In genomic region chr2:145167664-145168360, GRCm38 (mm10) we compare ENCODE assay signal across 8 mouse cellular contexts. TPM values are rescaled to one million over a fixed set of nuclear protein-coding genes. Genes with fewer than 3 reads are reported as not detected.
A peak's percentile ranks its signal among the peaks of the same experiment; 100 is the strongest.
DNase-seq lines count a peak whose midpoint lies in the region; ATAC-seq lines count a peak whose summit lies in the region.

TSS of gene Slc24a3 (plus strand) at chr2:145167754.

- peak within 1 kb of the TSS; percentile 76 for H3K9ac ChIP-seq in intestine, embryonic 16.5 days (ENCODE audit: low read depth, low read length)

- WGBS in intestine, embryonic 16.5 days: under 1% methylated on average over 68 of the region's 100 CpGs

- H3K27ac ChIP-seq in intestine, embryonic 16.5 days (ENCODE audit: low read length): peak within 1 kb of the TSS; percentile 78

- no peaks in the 10 kb centered on the region for H3K36me3 ChIP-seq in intestine, embryonic 16.5 days (ENCODE audit: control insufficient read depth, insufficient read depth, low read length)

- H3K27me3 ChIP-seq in intestine, embryonic 16.5 days (replicated peaks; ENCODE audit: control insufficient read depth, insufficient read depth, low read length): no peaks in the 10 kb centered on the region

- peak within 1 kb of the TSS; percentile 99 for H3K4me2 ChIP-seq in intestine, embryonic 16.5 days (ENCODE audit: low read depth, low read length)

- intact Hi-C loops in left cerebral cortex, postnatal 14 days (cut with DNase I): loop anchor here (2.0 to 5.0 kb wide), 3 partner anchors 124 to 531 kb away; no protein-coding TSS in a partner anchor

- DNase-seq in adrenal gland, adult 8-10 months: peak; percentile 80
- DNase-seq in embryo, embryonic 11 days: peak; percentile 91
- no peak for DNase-seq in gonadal fat pad, adult 2 months (ENCODE audit: low read depth)
- peak; percentile 84 for DNase-seq in left cerebral cortex, postnatal 14 days (ENCODE audit: low spot score in 2 of 2)
- peak; percentile 80 for DNase-seq in right cerebral cortex, postnatal 14 days
- peak; percentile 71 for DNase-seq in yolk sac, embryonic 10.5 days (ENCODE audit: low spot score)

- H3K4me3 ChIP-seq in intestine, embryonic 16.5 days (ENCODE audit: low read length): peak within 1 kb of the TSS; percentile 75

- peak; percentile 96 for ATAC-seq in intestine, embryonic 16.5 days
- ATAC-seq in megakaryocyte progenitor cell, adult 5-6 weeks (replicated peaks; ENCODE audit: poor library complexity): peak; percentile 79

- H3K9me3 ChIP-seq in intestine, embryonic 16.5 days (ENCODE audit: control insufficient read depth, low read length): no peaks in the 10 kb centered on the region

- peaks cover 12% of the 10 kb centered on the region for H3K4me1 ChIP-seq in intestine, embryonic 16.5 days (ENCODE audit: control insufficient read depth, insufficient read depth, low read length)

RNA-seq across cellular contexts. Expression of gene Slc24a3, which starts in this region (rescaled TPM):
- total RNA-seq in adrenal gland, adult 8-10 months (2022): 10 to 100 TPM in 3 of 4 experiments, 1 to 10 TPM in 1; 6.1 to 18.8 (median 14.4) TPM
- 28.4 and 36.4 TPM in 2 replicates for polyA plus RNA-seq in gonadal fat pad, adult 2 months (2012; rRNA removed)
- 2.4 and 3.1 TPM in 2 replicates for polyA plus RNA-seq in intestine, embryonic 16.5 days (2015; fragmentation: Nextera tagmentation; extraction: Ambion mirVana)
- 100 to 1,000 TPM; 159 to 160 TPM for total RNA-seq in left cerebral cortex, postnatal 14 days (2021)
- 1.5 and 2.1 TPM in 2 replicates for total RNA-seq in megakaryocyte progenitor cell, adult 5-6 weeks (2015)
- 1.4 and 1.5 TPM in 2 replicates for total RNA-seq in megakaryocyte progenitor cell, adult 5-6 weeks (2017)

Comparison
In these comparisons a context has a peak if more than half of its experiments do, and no peak if none do; other contexts are left out.
1. RNA of gene Slc24a3 (total RNA-seq): 159 to 160 TPM in left cerebral cortex, postnatal 14 days; 6.1 to 18.8 TPM in adrenal gland, adult 8-10 months and 1.4 to 2.1 TPM in megakaryocyte progenitor cell, adult 5-6 weeks; every median in the first group is over 4 times any median in the second.